Mouse (Mus musculus): ENCODE results near the gene St8sia6. TPM values are rescaled to one million over a fixed set of nuclear protein-coding genes. Genes with fewer than 3 reads are reported as not detected.

Gene St8sia6
- polyA plus RNA-seq (2016; fragmentation: Nextera tagmentation; extraction: Ambion mirVana) = 0.08 and 0.30 TPM in 2 replicates

GRCm38 (mm10) chr2:13793969-13794363, at the start of gene St8sia6:
Gene St8sia6 (minus strand): TSS chr2:13794064.
- Histone ChIP-seq H3K27me3 (replicated peaks) (peaks cover 50% of the 10 kb centered on the region), H3K27ac (ENCODE audit: poor library complexity, severe bottlenecking) (no peak within 1 kb of the TSS), H3K4me3 (peak within 1 kb of the TSS; percentile 66), H3K36me3 (no peaks in the 10 kb centered on the region), H3K4me2 (peak within 1 kb of the TSS; percentile 99), H3K4me1 (replicated peaks) (0 out of 2 replicates have a peak, but pooled peaks cover 8% of the 10 kb centered on the region), H3K9ac (peak within 1 kb of the TSS; percentile 66), H3K9me3 (replicated peaks) (no peaks in the 10 kb centered on the region)
- 47% methylated on average over 8 of the region's 8 CpGs for WGBS
- ATAC-seq (ENCODE audit: insufficient number of reproducible peaks, low FRiP score) = no peak

- Histone ChIP-seq H3K4me1 (replicated peaks) (no peaks in the 10 kb centered on the region), H3K36me3 (no peaks in the 10 kb centered on the region), H3K9ac (no peak overlapping the region), H3K4me3 (no peak overlapping the region), H3K27me3 (replicated peaks) (no peaks in the 10 kb centered on the region), H3K27ac (ENCODE audit: poor library complexity, severe bottlenecking) (no peak overlapping the region), H3K9me3 (replicated peaks) (no peaks in the 10 kb centered on the region), H3K4me2 (no peak overlapping the region)
- no peak for ATAC-seq (ENCODE audit: insufficient number of reproducible peaks, low FRiP score)
- 73% methylated on average over 3 of the region's 3 CpGs for WGBS
These were observed 42.4 kb upstream of the St8sia6 start for GRCm38 (mm10) chr2:13836310-13836709.

- no peak overlapping the region for H3K4me2 ChIP-seq
- H3K36me3 ChIP-seq = no peaks in the 10 kb centered on the region
- no peak overlapping the region for H3K27ac ChIP-seq (ENCODE audit: poor library complexity, severe bottlenecking)
- no peaks in the 10 kb centered on the region for H3K9me3 ChIP-seq (replicated peaks)
- no peaks in the 10 kb centered on the region for H3K4me1 ChIP-seq (replicated peaks)
- WGBS = 65% methylated on average over 1 of the region's 1 CpGs
- H3K9ac ChIP-seq = no peak overlapping the region
- no peak for ATAC-seq (ENCODE audit: insufficient number of reproducible peaks, low FRiP score)
- no peak overlapping the region for H3K4me3 ChIP-seq
- no peaks in the 10 kb centered on the region for H3K27me3 ChIP-seq (replicated peaks)
These were observed 41.1 kb upstream of the St8sia6 start for GRCm38 (mm10) chr2:13834989-13835388.

- Histone ChIP-seq H3K4me1 (replicated peaks) (no peaks in the 10 kb centered on the region), H3K27me3 (replicated peaks) (no peaks in the 10 kb centered on the region), H3K27ac (ENCODE audit: poor library complexity, severe bottlenecking) (no peak overlapping the region), H3K4me2 (no peak overlapping the region), H3K36me3 (no peaks in the 10 kb centered on the region), H3K4me3 (no peak overlapping the region), H3K9ac (no peak overlapping the region), H3K9me3 (replicated peaks) (no peaks in the 10 kb centered on the region)
- 66% methylated on average over 2 of the region's 2 CpGs for WGBS
- ATAC-seq (ENCODE audit: insufficient number of reproducible peaks, low FRiP score) = no peak
These were observed 22.8 kb upstream of the St8sia6 start for GRCm38 (mm10) chr2:13816645-13817044.

GRCm38 (mm10) chr2:13808593-13808992, 14.7 kb upstream of the St8sia6 start:
- no peak overlapping the region for H3K27ac ChIP-seq (ENCODE audit: poor library complexity, severe bottlenecking)
- H3K4me2 ChIP-seq = no peak overlapping the region
- no peaks in the 10 kb centered on the region for H3K4me1 ChIP-seq (replicated peaks)
- no peak for ATAC-seq (ENCODE audit: insufficient number of reproducible peaks, low FRiP score)
- no peak overlapping the region for H3K4me3 ChIP-seq
- no peaks in the 10 kb centered on the region for H3K9me3 ChIP-seq (replicated peaks)
- WGBS = 60% methylated on average over 5 of the region's 5 CpGs
- no peaks in the 10 kb centered on the region for H3K36me3 ChIP-seq
- no peaks in the 10 kb centered on the region for H3K27me3 ChIP-seq (replicated peaks)
- H3K9ac ChIP-seq = no peak overlapping the region

GRCm38 (mm10) chr2:13808008-13808407, 14.1 kb upstream of the St8sia6 start:
- no peak overlapping the region for H3K9ac ChIP-seq
- no peak overlapping the region for H3K4me2 ChIP-seq
- H3K27me3 ChIP-seq (replicated peaks) = no peaks in the 10 kb centered on the region
- no peaks in the 10 kb centered on the region for H3K4me1 ChIP-seq (replicated peaks)
- no peak overlapping the region for H3K27ac ChIP-seq (ENCODE audit: poor library complexity, severe bottlenecking)
- no peaks in the 10 kb centered on the region for H3K9me3 ChIP-seq (replicated peaks)
- no peaks in the 10 kb centered on the region for H3K36me3 ChIP-seq
- no peak overlapping the region for H3K4me3 ChIP-seq
- WGBS = 59% methylated on average over 4 of the region's 4 CpGs
- no peak for ATAC-seq (ENCODE audit: insufficient number of reproducible peaks, low FRiP score)

GRCm38 (mm10) chr2:13806120-13806519, 12.3 kb upstream of the St8sia6 start:
- H3K9ac ChIP-seq = no peak overlapping the region
- H3K27ac ChIP-seq (ENCODE audit: poor library complexity, severe bottlenecking) = no peak overlapping the region
- H3K4me3 ChIP-seq = no peak overlapping the region
- 74% methylated on average over 3 of the region's 3 CpGs for WGBS
- H3K4me2 ChIP-seq = no peak overlapping the region
- H3K27me3 ChIP-seq (replicated peaks) = no peaks in the 10 kb centered on the region
- no peaks in the 10 kb centered on the region for H3K4me1 ChIP-seq (replicated peaks)
- no peaks in the 10 kb centered on the region for H3K9me3 ChIP-seq (replicated peaks)
- ATAC-seq (ENCODE audit: insufficient number of reproducible peaks, low FRiP score) = no peak
- H3K36me3 ChIP-seq = no peaks in the 10 kb centered on the region

GRCm38 (mm10) chr2:13800639-13801038, 6.8 kb upstream of the St8sia6 start:
- H3K9ac ChIP-seq = no peak overlapping the region
- no peak overlapping the region for H3K4me2 ChIP-seq
- H3K27ac ChIP-seq (ENCODE audit: poor library complexity, severe bottlenecking) = no peak overlapping the region
- H3K4me1 ChIP-seq (replicated peaks) = no peaks in the 10 kb centered on the region
- 77% methylated on average over 2 of the region's 2 CpGs for WGBS
- H3K27me3 ChIP-seq (replicated peaks) = peaks cover 8% of the 10 kb centered on the region
- H3K4me3 ChIP-seq = no peak overlapping the region
- ATAC-seq (ENCODE audit: insufficient number of reproducible peaks, low FRiP score) = no peak
- no peaks in the 10 kb centered on the region for H3K9me3 ChIP-seq (replicated peaks)
- no peaks in the 10 kb centered on the region for H3K36me3 ChIP-seq

- ATAC-seq (ENCODE audit: insufficient number of reproducible peaks, low FRiP score) = no peak
These were observed 582 bp upstream of the St8sia6 start for GRCm38 (mm10) chr2:13794446-13794845.

GRCm38 (mm10) chr2:13793054-13793968, 553 bp downstream of the St8sia6 start:
- Histone ChIP-seq H3K4me1 (replicated peaks) (0 out of 2 replicates have a peak, but pooled peaks cover 8% of the 10 kb centered on the region), H3K9ac (peak overlapping the region; percentile 66), H3K4me2 (peak overlapping the region; percentile 99), H3K9me3 (replicated peaks) (no peaks in the 10 kb centered on the region), H3K4me3 (peak overlapping the region; percentile 66), H3K36me3 (no peaks in the 10 kb centered on the region), H3K27ac (ENCODE audit: poor library complexity, severe bottlenecking) (no peak overlapping the region), H3K27me3 (replicated peaks) (peaks cover 50% of the 10 kb centered on the region)
- ATAC-seq (ENCODE audit: insufficient number of reproducible peaks, low FRiP score) = peak; percentile 42
- WGBS = 1% methylated on average over 89 of the region's 89 CpGs

More at GRCm38 (mm10) chr2:13794446-13794845, 582 bp upstream of the St8sia6 start:
- Histone ChIP-seq H3K4me2 (no peak overlapping the region), H3K36me3 (no peaks in the 10 kb centered on the region), H3K9ac (no peak overlapping the region), H3K9me3 (replicated peaks) (no peaks in the 10 kb centered on the region), H3K4me1 (replicated peaks) (0 out of 2 replicates have a peak, but pooled peaks cover 8% of the 10 kb centered on the region), H3K4me3 (no peak overlapping the region), H3K27ac (ENCODE audit: poor library complexity, severe bottlenecking) (no peak overlapping the region), H3K27me3 (replicated peaks) (peaks cover 50% of the 10 kb centered on the region)
- WGBS = 84% methylated on average over 8 of the region's 8 CpGs

GRCm38 (mm10) chr2:13792256-13793005, 1.4 kb downstream of the St8sia6 start:
- Histone ChIP-seq H3K4me3 (peak overlapping the region; percentile 66), H3K36me3 (no peaks in the 10 kb centered on the region), H3K27ac (ENCODE audit: poor library complexity, severe bottlenecking) (no peak overlapping the region), H3K4me2 (peak overlapping the region; percentile 99), H3K27me3 (replicated peaks) (peaks cover 50% of the 10 kb centered on the region), H3K9ac (no peak overlapping the region), H3K9me3 (replicated peaks) (no peaks in the 10 kb centered on the region), H3K4me1 (replicated peaks) (0 out of 2 replicates have a peak, but pooled peaks cover 8% of the 10 kb centered on the region)
- no peak for ATAC-seq (ENCODE audit: insufficient number of reproducible peaks, low FRiP score)
- WGBS = 40% methylated on average over 13 of the region's 13 CpGs
